Mouse (Mus musculus) mouse embryonic stem cell (cell line): ENCODE results near the gene Pex11b.
"Not testable (repeated sequence)": the region's sequence is repeated elsewhere in the genome, so short reads cannot be mapped to it uniquely, and the experiment has no call there.

Experiments used
- in situ Hi-C, 2 experiments: fragments of 300-500 bp; cut with MboI; formaldehyde crosslinking; loops; 1 replicate in 1 of 2; 3 replicates in 1 of 2; pipeline ENCODE4 v1.14.3; 2019 to 2020; ENCODE audit warnings: low sequenced_read_pairs in 2 of 2, low pct_unique_long_range_greater_than_20kb in 1 of 2, mixed read lengths in 1 of 2; ENCODE audit not compliant: unreplicated experiment in 1 of 2

The Pex11b gene

DNA sequence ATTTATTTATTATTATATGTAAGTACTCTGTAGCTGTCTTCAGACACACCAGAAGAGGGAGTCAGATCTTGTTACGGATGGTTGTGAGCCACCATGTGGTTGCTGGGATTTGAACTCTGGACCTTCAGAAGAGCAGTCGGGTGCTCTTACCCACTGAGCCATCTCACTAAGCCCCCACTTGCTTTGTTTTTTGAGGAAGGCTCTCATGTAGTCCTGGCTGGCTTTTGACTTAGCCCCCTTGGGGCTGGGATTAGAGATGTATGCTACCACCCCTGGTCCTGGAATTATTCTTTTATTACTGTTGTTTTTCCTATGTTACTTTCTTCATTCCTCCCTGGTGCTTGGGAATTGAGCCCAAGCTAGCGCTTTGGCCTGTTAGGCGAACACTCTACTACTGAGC lies 29.2 kb upstream of the Pex11b start:
- in situ Hi-C loops, result not testable (repeated sequence)

- in situ Hi-C loops, result no loop called here
These were observed 28.6 kb upstream of the Pex11b start for GRCm38 (mm10) chr3:96606618-96607017.

GRCm38 (mm10) chr3:96617941-96618340 lies 17.2 kb upstream of the Pex11b start:
- in situ Hi-C loops, result no loop called here

DNA sequence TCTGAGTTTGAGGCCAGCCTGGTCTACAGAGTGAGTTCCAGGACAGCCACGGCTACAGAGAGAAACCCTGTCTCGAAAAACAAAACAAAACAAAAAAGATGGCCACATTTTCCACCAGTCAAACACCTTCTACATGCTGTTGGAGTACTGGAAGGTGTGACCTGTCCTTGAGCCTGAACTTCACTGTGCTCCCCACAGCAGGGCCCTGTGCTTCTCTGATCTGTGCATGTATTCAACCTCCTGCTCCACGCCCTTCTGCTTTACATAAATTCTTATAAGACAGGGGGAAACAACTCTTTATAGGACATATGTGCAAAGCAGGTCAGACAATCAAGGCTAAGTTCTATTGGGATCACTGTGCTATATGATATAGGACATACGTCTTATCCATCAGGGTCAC lies 12.0 kb upstream of the Pex11b start:
- in situ Hi-C loops, result no loop called here

GRCm38 (mm10) chr3:96629729-96630600 lies 5.2 kb upstream of the Pex11b start, which contains the start of gene Rbm8a:
Gene Rbm8a, plus strand, starts transcription at chr3:96629933.
- in situ Hi-C loops, result loop anchor here in 1 of 2 experiments (10.0 kb wide), 1 partner anchor 85 kb away; no protein-coding TSS in a partner anchor

DNA sequence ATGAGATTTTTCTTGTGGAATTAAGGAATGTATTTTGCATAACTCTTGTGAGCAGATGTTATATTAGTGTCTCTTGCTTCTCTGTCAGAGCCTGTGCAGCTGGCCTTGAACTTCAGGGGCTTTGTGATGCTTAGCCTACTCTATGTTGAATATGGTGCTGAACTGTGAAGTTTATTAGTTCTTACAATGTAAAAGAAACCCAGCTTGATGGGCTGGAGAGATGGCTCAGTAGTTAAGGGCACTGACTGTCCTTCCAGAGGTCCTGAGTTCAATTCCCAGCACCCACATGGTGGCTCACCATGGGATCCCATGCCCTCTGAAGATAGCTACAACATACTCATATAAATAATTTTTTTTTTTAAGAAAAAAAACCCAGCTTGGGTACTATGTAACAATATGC lies 3.1 kb upstream of the Pex11b start:
- in situ Hi-C loops, result loop anchor here in 1 of 2 experiments (10.0 kb wide), 1 partner anchor 87 kb away; no protein-coding TSS in a partner anchor

- in situ Hi-C loops, result loop anchor here in 1 of 2 experiments (10.0 kb wide), 1 partner anchor 89 kb away; no protein-coding TSS in a partner anchor
These were observed 1.2 kb upstream of the Pex11b start for GRCm38 (mm10) chr3:96634015-96634414.

DNA sequence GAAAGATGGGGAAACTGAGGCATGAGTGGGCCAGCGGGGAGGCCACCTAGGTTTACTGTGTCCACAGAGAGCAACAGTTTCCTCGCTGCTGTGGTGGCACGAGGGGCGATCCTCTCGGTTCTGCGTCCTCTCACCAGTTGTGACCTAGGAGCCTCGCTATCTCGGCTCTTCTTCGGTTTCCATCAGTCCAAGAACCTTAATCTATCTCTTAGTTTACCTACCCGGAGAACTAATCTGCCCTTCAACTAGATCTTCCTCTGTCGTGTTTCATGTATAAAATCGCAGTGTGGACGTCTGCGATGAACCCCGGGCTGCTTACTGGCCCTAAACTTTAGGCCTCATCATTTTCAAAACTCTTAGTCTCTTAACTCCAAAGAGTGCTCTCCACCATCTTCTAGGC lies 730 bp downstream of the Pex11b start:
- in situ Hi-C loops, result loop anchor here in 1 of 2 experiments (10.0 kb wide), 1 partner anchor 91 kb away; no protein-coding TSS in a partner anchor

DNA sequence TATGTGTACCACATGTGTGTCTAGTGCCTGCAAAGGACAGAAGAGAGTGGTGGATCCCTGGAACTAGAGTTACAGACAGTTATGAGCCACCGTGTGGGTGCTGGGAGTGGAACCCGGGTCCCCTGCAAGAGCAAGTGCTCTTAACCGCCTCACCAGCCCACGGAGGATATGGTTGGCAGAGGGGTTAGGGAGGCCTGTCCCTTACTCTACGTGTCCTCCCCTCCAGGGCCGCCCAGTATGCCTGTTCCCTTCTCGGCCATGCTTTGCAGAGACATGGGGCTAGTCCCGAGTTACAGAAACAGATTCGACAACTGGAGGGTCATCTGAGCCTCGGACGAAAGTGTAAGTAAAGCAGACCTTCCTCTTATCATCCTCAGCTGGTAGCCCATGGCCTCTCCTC lies 1.3 kb downstream of the Pex11b start:
- in situ Hi-C loops, result loop anchor here in 1 of 2 experiments (10.0 kb wide), 1 partner anchor 92 kb away; no protein-coding TSS in a partner anchor

- in situ Hi-C loops, result loop anchor here in 1 of 2 experiments (10.0 kb wide), 1 partner anchor 94 kb away; no protein-coding TSS in a partner anchor
These were observed 4.0 kb downstream of the Pex11b start for GRCm38 (mm10) chr3:96639219-96639618.

GRCm38 (mm10) chr3:96645018-96645649 lies 10.0 kb downstream of the Pex11b start, which contains the start of gene Itga10:
Gene Itga10, plus strand, starts transcription at chr3:96645584.
- in situ Hi-C loops, result loop anchor here in 1 of 2 experiments (10.0 kb wide), 1 partner anchor 60 kb away; no protein-coding TSS in a partner anchor

GRCm38 (mm10) chr3:96647365-96647764 lies 12.2 kb downstream of the Pex11b start:
- in situ Hi-C loops, result loop anchor here in 1 of 2 experiments (10.0 kb wide), 1 partner anchor 63 kb away; no protein-coding TSS in a partner anchor

DNA sequence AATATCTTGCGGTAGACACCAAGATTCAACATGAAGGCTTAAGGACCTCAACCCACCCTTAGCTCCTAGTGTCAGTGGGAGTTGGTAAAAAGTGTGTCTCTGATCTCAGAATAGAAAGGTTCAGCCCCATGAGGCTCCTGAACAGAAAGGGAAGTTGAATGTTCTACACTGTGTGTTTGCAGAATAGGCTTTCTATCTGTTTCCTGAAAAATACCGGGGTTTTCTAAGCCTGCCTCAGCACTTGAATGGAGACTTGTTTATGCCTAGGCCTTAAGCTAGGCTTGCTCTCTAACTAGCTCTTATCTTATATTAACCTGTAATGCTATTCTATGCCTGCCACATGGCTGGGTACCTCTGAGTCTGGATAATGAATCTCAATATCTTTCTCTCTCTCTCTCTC lies 25.7 kb downstream of the Pex11b start:
- in situ Hi-C loops, result loop anchor here (5.0 kb wide), 1 partner anchor 41 kb away; no protein-coding TSS in a partner anchor

GRCm38 (mm10) chr3:96662731-96663316 lies 27.6 kb downstream of the Pex11b start:
- in situ Hi-C loops, result loop anchor here (5.0 kb wide), 1 partner anchor 39 kb away; no protein-coding TSS in a partner anchor

DNA sequence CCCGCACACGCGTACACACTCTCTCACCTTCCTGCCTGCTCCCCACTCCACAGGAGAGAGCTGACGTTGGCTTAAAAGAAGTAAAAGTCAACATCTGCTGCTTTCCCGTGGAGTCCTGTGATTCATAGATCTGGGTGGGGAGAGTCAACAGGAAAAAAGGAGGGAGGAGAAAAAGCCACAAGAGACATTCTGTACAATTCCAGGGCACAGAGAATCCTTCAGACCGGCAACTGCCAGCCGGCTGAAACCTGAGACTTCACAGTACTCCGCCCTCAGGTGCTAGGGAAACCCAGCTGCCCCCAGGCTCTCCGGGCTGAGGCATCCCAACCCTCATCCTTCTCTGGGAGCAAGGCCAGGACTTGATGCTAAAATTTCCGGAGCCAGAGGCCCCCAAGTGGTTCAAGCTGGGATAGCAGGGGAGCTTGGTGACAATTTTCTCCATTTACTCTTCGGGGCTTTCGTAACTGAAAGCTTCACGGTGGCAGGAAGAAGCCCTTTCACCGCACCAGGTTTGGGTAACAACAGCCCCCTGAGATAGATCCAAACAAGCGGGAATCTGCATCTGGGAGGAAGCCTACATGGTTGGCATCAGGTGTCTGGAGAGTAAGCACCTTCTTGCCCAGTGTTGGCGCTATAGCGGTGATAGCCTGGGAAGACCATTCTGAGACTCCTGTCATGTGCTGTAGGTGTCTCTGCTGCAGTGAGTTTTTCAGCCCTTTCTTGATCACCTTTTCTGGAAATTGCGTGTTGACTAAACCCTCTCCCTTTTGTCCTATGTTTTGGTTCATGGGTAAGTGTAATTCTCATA lies 28.5 kb downstream of the Pex11b start:
- in situ Hi-C loops, result loop anchor here (5.0 kb wide), 1 partner anchor 39 kb away; no protein-coding TSS in a partner anchor

- in situ Hi-C loops, result not testable (repeated sequence)
These were observed 30.7 kb downstream of the Pex11b start for GRCm38 (mm10) chr3:96665732-96666363.

DNA sequence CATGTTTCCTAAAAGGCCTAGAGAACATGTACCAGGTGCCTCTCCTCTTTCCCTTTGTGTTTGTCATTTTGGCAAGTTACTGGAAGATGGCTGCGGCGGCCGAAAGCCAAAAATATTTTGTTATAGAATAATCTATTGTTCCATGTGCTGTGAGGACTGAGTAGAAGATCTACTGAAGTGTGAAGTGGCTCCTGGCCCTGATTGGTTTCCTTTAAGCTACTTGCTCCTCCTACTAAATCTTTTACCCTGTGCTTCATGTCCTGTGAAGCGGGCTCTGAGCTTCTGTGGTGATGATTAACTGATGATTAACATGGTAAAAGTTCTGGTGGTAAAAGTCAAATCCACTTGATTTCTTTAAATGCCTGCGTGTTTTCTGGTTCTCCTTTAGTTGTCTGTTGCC lies 31.7 kb downstream of the Pex11b start:
- in situ Hi-C loops, result no loop called here
